Mouse (Mus musculus) myocyte (in vitro differentiated cells): ENCODE results near the gene Plxna2.

Source experiments
- CEBPB ChIP-seq: IDR thresholded peaks from 2 replicates; pipeline ENCODE4 v1.6.1; 2011; ENCODE audit warnings: mild to moderate bottlenecking, moderate library complexity; ENCODE audit not compliant: poor library complexity, insufficient read depth, severe bottlenecking
- E2F4 ChIP-seq: IDR thresholded peaks from one replicate; pipeline ENCODE4 v1.6.1; 2011; ENCODE audit warnings: mild to moderate bottlenecking, control low read depth, moderate library complexity; ENCODE audit not compliant: insufficient read depth
- MAX ChIP-seq: IDR thresholded peaks from one replicate; pipeline ENCODE4 v1.6.1; 2011; ENCODE audit warnings: low read depth, mild to moderate bottlenecking, control low read depth
- MYOD1 ChIP-seq, 3 experiments: IDR thresholded peaks; one replicate each; pipeline ENCODE4 v1.6.1; 2011; ENCODE audit warnings: control low read depth in 2 of 3, low read depth in 2 of 3, mild to moderate bottlenecking in 2 of 3, moderate library complexity in 1 of 3; ENCODE audit not compliant: insufficient read length in 2 of 3, control insufficient read depth in 1 of 3
- MYOG ChIP-seq, 3 experiments: IDR thresholded peaks; one replicate each; pipeline ENCODE4 v1.6.1; 2011; ENCODE audit warnings: control low read depth in 2 of 3, low read depth in 2 of 3, mild to moderate bottlenecking in 2 of 3; ENCODE audit not compliant: insufficient read length in 2 of 3, control insufficient read depth in 1 of 3, insufficient read depth in 1 of 3
- POLR2A ChIP-seq: IDR thresholded peaks from one replicate; pipeline ENCODE4 v1.6.1; 2011; ENCODE audit warnings: low read depth, mild to moderate bottlenecking, control low read depth, moderate library complexity; ENCODE audit not compliant: insufficient read length
- POLR2AphosphoS2 ChIP-seq: IDR thresholded peaks from one replicate; pipeline ENCODE4 v1.6.1; 2011; ENCODE audit warnings: low read depth, control low read depth; ENCODE audit not compliant: insufficient read length
- TCF12 ChIP-seq: IDR thresholded peaks from one replicate; pipeline ENCODE4 v1.6.1; 2011; ENCODE audit warnings: mild to moderate bottlenecking, control low read depth; ENCODE audit not compliant: poor library complexity, insufficient read depth, severe bottlenecking
- TCF3 ChIP-seq: IDR thresholded peaks from one replicate; pipeline ENCODE4 v1.6.1; 2011; ENCODE audit warnings: low read depth, control low read depth; ENCODE audit not compliant: insufficient read length
- USF1 ChIP-seq: IDR thresholded peaks from one replicate; pipeline ENCODE4 v1.6.1; 2011; ENCODE audit warnings: low read depth, mild to moderate bottlenecking, control low read depth, moderate library complexity

- no peak for TF ChIP-seq POLR2AphosphoS2
- TF ChIP-seq TCF3 = no peak
- TF ChIP-seq POLR2A = no peak
- TF ChIP-seq MYOD1 (IDR thresholded peaks at IDR 0.05; ENCODE audit: control insufficient read depth in 1 of 3, insufficient read length in 2 of 3, low read depth in 2 of 3) = no peak
- no peak for TF ChIP-seq MYOG (IDR thresholded peaks at IDR 0.05; ENCODE audit: control insufficient read depth in 1 of 3, insufficient read depth in 1 of 3, insufficient read length in 2 of 3, low read depth in 2 of 3)
- TF ChIP-seq E2F4 = no peak
- TF ChIP-seq MAX = no peak
- TF ChIP-seq USF1 = peak; percentile 35
- TF ChIP-seq TCF12 = no peak
- no peak for TF ChIP-seq CEBPB
Observed at GRCm38 (mm10) chr1:194734836-194735235, 116.8 kb downstream of the Plxna2 start.
